Mouse (Mus musculus) right cerebral cortex, adult 18-20 months (tissue): ENCODE results near the gene Rnf186.
A peak's percentile ranks its signal among the peaks of the same experiment; 100 is the strongest.
"Not testable (repeated sequence)": the region's sequence is repeated elsewhere in the genome, so short reads cannot be mapped to it uniquely, and the experiment has no call there.

Experiments used
- DNase-seq: peaks from one replicate; pipeline ENCODE4 v3.0.0; 2022; ENCODE audit warnings: mixed read lengths

The Rnf186 gene

GRCm38 (mm10) chr4:138972139-138972826 is 5.4 kb downstream of the Rnf186 start:
- peak; percentile 50 for DNase-seq

DNA sequence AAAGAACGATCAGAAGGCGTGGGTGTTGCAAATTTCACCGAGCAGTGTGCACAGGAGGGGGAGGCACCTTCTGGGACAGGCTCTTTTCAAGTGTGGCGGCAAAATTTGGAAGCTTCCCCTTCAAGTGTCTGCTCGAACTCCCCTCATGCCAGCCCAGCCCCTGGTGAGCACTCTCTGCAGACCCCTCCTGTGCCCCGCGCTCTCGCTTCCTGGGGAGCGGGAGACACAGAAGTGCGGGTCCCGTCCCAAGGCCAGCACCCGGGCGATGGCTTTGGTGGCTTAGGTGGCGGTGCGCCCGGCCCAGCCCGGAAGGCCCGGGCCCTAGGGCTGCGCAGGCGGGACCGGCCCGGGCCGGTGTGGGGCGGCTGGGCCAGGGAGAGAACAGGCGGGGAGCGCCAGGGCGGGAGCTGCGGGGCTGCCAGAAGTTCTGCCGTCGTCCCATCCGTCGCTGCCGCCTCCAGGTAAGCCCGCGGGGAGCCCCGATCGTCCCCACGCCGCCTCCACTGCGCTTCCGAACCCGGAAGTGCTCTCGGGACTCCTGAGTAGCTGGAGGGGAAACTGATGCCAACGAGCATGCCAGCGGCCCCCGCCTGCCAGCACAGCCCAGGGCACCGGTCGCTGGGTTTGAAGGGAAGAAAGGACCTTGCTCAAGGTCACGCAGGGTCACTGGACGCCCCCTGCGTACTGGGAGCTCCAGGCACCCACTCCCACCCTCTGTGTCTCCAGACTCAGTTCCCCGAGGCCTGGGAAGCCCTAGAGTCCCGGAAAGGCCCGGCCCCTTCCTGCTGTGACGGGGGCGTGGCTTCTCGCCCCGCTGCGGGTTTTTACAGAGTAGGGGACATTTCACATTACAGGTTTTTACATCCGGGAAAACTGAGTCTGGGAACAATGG is 6.2 kb downstream of the Rnf186 start, which contains the start of gene Tmco4:
Tmco4 (plus strand) TSS at position 62 of the 892 bp plus-strand sequence.
- peak; percentile 70 for DNase-seq

GRCm38 (mm10) chr4:138973719-138974115 is 6.8 kb downstream of the Rnf186 start:
- no peak for DNase-seq

GRCm38 (mm10) chr4:138974540-138974939 is 7.6 kb downstream of the Rnf186 start:
- DNase-seq: not testable (repeated sequence)

GRCm38 (mm10) chr4:138975194-138975593 is 8.3 kb downstream of the Rnf186 start:
- DNase-seq: no peak

DNA sequence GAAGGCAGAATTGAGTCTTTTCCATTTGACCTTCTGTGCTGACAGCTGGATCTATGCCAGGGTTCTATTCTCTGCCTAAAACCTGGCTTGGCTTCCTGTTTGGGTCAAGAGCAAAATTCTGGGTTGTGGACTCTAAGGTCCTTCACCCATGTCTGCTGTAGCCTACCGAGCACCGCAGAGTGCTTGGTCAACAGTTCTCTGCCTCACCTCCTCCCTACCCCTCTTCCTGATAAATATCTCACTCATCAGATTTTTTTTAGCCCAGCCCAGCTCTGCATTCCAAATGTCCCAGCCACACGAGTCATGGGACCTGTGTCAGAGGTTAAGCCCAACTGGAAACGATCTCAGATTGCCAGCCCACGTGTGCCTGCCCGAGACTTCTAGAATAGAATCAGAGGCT is 9.1 kb downstream of the Rnf186 start:
- no peak for DNase-seq

- no peak for DNase-seq
Observed at GRCm38 (mm10) chr4:138980021-138980420, 13.1 kb downstream of the Rnf186 start.

DNA sequence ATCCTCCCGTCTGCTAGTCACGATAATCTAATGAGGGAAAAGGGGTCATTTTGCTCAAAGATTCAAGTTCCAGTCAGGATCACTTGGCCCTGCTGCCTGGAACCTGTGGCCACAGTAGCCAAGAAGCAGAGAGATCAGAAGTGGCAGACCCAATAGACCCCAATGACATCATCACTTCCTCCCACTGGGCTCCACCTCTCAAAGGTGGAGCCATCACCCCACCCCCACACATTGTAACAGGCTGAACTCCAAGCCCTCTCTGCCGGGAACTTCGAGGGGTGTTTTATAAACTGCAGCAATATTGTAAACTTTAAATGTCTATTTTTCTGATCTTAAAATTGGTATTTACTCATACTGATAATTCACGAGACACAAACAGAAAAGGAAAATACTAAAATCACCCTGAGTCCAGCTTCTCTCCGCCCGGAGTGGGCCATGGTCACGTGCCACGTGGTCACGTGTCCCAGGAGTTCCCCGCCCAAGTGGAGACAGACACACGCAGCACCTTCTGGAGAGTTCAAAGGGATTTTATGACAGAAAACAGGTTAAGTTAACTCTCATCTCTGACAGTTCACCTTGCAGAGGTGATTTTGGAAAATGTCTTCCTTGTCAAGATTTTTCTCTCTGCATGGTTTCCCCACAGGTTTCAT is 14.0 kb downstream of the Rnf186 start:
- no peak for DNase-seq

DNA sequence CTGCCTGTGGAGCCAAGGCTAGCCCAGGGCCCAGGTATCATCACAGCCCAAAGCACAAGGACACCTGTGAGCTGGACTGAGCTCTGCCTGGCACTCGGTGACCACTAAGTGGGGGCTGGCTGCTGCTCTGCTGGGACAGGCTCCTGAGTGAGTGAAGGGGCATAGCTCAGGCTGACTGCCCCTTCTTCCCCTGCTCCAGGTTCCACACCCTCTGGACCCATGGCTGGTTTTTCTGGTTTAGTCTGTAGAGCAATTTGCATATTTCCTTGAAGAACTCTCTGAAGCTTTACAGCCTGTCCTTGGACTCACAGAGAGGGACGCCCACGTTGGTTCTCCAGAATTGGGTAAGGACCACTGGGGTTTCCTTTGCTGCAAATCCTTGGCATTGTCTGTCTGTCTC is 16.5 kb downstream of the Rnf186 start:
- DNase-seq: no peak

- DNase-seq: no peak
Observed at GRCm38 (mm10) chr4:138984744-138985143, 17.8 kb downstream of the Rnf186 start.

DNA sequence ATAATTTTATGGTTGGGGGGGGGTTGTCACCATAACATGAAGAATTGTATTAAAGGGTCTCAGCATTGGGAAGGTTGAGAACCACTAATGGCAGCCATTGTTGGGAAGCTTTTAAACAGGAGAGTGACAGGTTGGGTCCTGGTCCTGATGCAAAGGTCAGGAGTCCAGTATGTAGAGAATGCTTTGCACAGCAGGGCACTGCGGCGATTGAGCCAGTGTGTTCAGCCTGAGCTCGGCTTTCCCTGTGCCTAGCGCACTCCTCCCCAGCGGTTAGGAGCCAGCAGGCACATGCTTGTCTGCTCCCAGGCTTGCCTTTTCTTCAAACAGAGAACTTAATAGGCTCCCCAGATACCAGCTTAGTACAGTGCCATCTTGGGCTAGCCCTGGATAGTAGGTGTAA is 19.4 kb downstream of the Rnf186 start:
- no peak for DNase-seq

DNA sequence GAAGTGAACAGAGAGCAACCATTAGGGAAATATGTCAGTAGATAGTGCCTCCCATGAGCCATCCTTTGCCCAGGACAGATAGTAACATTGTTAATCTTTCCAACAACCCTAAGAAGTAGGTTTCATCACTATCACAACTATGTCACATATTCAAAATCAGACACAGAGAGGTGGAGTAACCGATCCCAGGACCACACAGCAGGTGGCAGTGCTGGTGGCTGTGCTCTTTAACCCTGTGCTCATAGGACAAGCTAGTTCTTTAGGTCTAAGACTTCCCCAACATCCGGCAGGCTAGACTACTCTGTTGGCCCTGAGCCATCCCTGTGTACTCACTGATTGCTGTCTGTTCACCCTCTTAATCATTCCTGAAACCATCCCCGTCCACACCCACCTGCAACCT is 27.5 kb downstream of the Rnf186 start:
- no peak for DNase-seq

- no peak for DNase-seq
Observed at GRCm38 (mm10) chr4:138996410-138996809, 29.5 kb downstream of the Rnf186 start.

GRCm38 (mm10) chr4:138997121-138997520 is 30.2 kb downstream of the Rnf186 start:
- no peak for DNase-seq

GRCm38 (mm10) chr4:138998611-138999010 is 31.7 kb downstream of the Rnf186 start:
- peak; percentile 77 for DNase-seq

DNA sequence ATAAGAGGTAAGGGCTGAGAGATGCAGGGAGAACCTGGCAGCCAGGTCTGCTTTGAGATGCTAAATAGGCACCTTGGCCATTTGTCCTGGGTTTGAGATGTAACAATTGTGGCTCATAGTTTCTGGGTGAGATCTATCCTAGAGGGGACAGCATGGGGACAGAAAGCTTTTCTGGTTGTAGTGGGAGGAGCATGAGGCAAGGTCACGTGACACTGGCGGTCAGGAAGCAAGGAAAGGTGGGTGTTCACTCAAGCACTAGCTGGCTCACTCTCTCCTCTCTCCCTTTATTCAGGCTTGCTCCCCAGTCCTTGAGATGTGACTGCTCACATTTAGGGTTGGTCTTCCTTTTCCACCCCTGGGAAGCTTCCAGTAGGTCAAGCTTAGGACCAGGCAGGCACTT is 34.1 kb downstream of the Rnf186 start:
- DNase-seq: no peak

DNA sequence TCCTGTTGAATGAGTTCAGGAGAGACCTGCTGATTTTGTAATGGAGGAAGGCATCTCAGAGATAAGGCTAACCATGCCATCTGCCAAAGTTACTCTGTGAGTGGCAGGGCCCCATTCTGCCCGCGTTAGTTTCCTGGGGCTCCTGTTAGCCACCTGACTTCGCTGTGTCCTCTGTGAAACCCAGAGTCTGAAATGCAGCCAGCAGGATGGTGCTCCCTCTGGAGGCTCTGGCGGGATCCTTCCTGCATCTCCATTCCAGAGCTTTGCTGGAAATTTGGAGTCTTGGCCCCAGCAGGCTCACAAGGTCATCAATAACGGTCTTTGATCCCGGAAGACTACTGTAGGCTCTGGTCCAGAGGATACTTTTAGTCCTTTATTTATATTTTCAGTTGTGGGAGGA is 34.5 kb downstream of the Rnf186 start:
- peak; percentile 21 for DNase-seq

DNA sequence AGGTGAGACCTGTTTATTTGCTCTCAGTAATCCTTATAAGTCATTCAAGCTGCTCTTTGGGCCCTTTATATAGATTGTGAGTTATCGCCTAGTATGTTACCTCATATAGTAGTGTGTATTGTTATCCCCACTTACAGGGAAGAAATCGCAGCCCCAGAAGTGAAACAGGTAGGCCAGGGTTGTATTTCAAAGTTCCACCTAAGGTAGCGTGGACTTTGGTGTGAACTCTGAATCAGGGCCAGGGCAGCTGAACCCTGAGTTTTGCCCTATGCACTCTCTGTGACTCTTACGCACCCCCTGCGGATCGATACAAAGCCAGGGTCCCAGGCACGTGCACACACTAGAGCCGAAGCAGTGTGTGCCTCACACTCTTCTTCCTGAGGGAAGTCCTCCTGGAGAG is 37.2 kb downstream of the Rnf186 start:
- no peak for DNase-seq

GRCm38 (mm10) chr4:139005214-139005613 is 38.3 kb downstream of the Rnf186 start:
- no peak for DNase-seq

GRCm38 (mm10) chr4:139007353-139007752 is 40.4 kb downstream of the Rnf186 start:
- no peak for DNase-seq

- no peak for DNase-seq
Observed at GRCm38 (mm10) chr4:139007981-139008536, 41.1 kb downstream of the Rnf186 start.

- no peak for DNase-seq
Observed at GRCm38 (mm10) chr4:139011201-139011702, 44.3 kb downstream of the Rnf186 start.

DNA sequence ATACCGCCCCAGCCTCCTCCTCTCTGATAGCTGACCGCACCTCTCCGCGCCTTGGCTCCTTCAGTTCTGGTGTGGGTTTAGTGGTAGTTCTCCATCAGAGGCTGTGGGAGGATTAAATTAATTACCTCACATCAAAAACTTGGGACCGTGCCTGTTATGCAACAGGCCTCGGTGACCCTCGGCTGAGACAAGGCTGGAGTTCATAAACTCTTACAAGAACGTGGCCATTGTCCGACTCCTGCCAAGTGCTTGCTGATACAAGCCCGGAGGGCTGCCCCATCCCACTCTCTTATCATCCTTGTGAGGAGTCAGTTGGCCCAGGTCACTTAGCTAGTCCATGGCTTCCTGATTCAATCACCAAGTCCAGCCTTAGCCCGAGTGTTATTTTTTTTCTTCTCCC is 46.4 kb downstream of the Rnf186 start:
- no peak for DNase-seq
